Comparison of ENCODE assay signal across 8 mouse cellular contexts in the genomic region with DNA sequence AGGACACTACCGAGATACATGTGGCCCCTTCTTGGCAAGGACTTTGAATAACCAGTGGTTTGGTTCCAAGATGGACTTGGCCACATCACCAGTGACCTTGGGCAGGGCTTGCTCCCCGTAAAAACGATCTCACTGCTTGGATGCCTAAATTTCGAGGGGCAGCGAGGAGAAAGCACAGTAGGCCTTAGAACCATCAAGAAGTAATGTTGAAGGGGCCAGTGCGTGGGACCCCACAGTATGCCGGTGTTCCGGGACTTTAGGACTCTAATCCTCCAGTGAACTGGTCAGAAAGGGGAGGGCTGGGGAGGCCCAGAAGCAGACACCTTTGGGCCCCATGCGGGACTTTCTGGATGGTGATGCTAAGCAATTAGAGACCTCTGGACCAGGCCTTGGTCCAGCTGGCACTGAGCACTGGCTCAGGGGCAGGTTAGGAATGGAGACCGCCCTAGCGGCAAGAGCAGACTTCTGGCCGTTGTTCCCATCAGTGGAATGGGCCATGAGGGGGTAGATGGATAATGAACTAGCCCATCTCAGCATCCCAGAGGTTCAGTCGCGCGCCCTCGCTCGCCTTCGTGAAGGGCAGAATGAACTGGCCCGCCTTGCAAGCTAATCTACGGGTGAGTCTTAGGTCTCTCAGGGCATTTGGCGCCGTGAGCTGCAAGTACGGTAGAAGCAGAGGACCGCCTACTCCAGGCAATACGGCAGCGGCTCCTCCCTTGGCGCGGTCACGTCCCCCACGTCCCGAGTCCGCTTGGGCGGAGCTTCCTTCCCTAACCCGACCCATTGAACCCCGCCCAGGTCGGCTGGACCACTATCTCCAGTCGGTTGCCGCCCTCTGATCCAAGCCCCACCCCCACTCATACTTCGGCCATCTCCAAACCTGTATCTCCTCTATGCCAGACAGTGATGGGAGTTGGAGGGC. TPM values are rescaled to one million over a fixed set of nuclear protein-coding genes. Genes with fewer than 3 reads are reported as not detected.
A peak's percentile ranks its signal among the peaks of the same experiment; 100 is the strongest.
DNase-seq lines count a peak whose midpoint lies in the region; ATAC-seq and TF ChIP-seq lines count a peak whose summit lies in the region.

No protein-coding gene starts in this region.

- H3K27me3 ChIP-seq in G1E (ENCODE audit: insufficient read depth, low read length) = peaks cover 37% of the 10 kb centered on the region
- H3K27me3 ChIP-seq in cerebellum, adult 2 months (ENCODE audit: control insufficient read depth, insufficient read depth, low read length) = no peaks in the 10 kb centered on the region; the same call in 1 of the 2 replicates
- no peaks in the 10 kb centered on the region for H3K27me3 ChIP-seq in lung, embryonic 15.5 days

- no peak for TF ChIP-seq CTCF in G1E (IDR thresholded peaks at IDR 0.05; ENCODE audit: low read depth, low read length)
- TF ChIP-seq CTCF in cerebellum, adult 2 months (IDR thresholded peaks at IDR 0.05; ENCODE audit: borderline replicate concordance, insufficient read depth, low read depth, low read length) = no peak
- no peak for TF ChIP-seq CTCF in olfactory bulb, adult 2 months (IDR thresholded peaks at IDR 0.05; ENCODE audit: insufficient read depth, low read depth, low read length)

- H3K9ac ChIP-seq in lung, embryonic 15.5 days = peak overlapping the region; percentile 35

- H3K9me3 ChIP-seq in G1E (replicated peaks) = 0 out of 2 replicates have a peak, but pooled peaks cover 1% of the 10 kb centered on the region
- no peaks in the 10 kb centered on the region for H3K9me3 ChIP-seq in lung, embryonic 15.5 days

- no peak overlapping the region for H3K27ac ChIP-seq in cerebellum, adult 2 months (ENCODE audit: insufficient read depth, low read length)
- H3K27ac ChIP-seq in lung, embryonic 15.5 days = peak overlapping the region; percentile 43
- H3K27ac ChIP-seq in olfactory bulb, adult 2 months (ENCODE audit: insufficient read depth, low read depth, low read length) = no peak overlapping the region

- peak overlapping the region; percentile 70 for H3K4me3 ChIP-seq in G1E (ENCODE audit: low read depth, low read length)
- H3K4me3 ChIP-seq in cerebellum, adult 2 months (replicated peaks; ENCODE audit: insufficient read depth, low read depth, low read length) = peak overlapping the region; percentile 70
- H3K4me3 ChIP-seq in lung, embryonic 15.5 days = peak overlapping the region; percentile 54
- H3K4me3 ChIP-seq in olfactory bulb, adult 2 months (ENCODE audit: insufficient read depth, low read depth, low read length) = peak overlapping the region; percentile 55

- peak; percentile 47; the same call in 1 of the 2 replicates for TF ChIP-seq POLR2A in cerebellum, adult 2 months (IDR thresholded peaks at IDR 0.05; ENCODE audit: borderline replicate concordance, insufficient read depth, low read length)
- no peak for TF ChIP-seq POLR2A in olfactory bulb, adult 2 months (IDR thresholded peaks at IDR 0.05; ENCODE audit: insufficient read depth, low read depth, low read length)

- peak overlapping the region; percentile 87 for H3K4me2 ChIP-seq in lung, embryonic 15.5 days

- peaks cover 64% of the 10 kb centered on the region for H3K4me1 ChIP-seq in G1E (ENCODE audit: insufficient read depth, low read depth, low read length)
- no peaks in the 10 kb centered on the region for H3K4me1 ChIP-seq in cerebellum, adult 2 months (ENCODE audit: control insufficient read depth, insufficient read depth, low read length)
- H3K4me1 ChIP-seq in lung, embryonic 15.5 days = peaks cover 51% of the 10 kb centered on the region
- peaks cover 27% of the 10 kb centered on the region for H3K4me1 ChIP-seq in olfactory bulb, adult 2 months (ENCODE audit: control insufficient read depth, insufficient read depth, low read length)

- peak; percentile 73 for ATAC-seq in G1E (ENCODE audit: extremely low read depth, insufficient number of reproducible peaks, low FRiP score, poor library complexity, severe bottlenecking)
- ATAC-seq in hematopoietic stem cell, adult 5-6 weeks (replicated peaks in 1 of 2; ENCODE audit: insufficient read depth in 1 of 2, low FRiP score in 2 of 2, low TSS enrichment in 1 of 2, low read depth in 1 of 2, poor library complexity in 2 of 2, severe bottlenecking in 2 of 2) = peak; percentile 74 to 81
- peak; percentile 87 for ATAC-seq in lung, embryonic 15.5 days (ENCODE audit: borderline replicate concordance, extremely low read depth, low FRiP score, low TSS enrichment)

- peaks cover 37% of the 10 kb centered on the region for H3K36me3 ChIP-seq in G1E (replicated peaks)
- no peaks in the 10 kb centered on the region; the same call in 1 of the 2 replicates for H3K36me3 ChIP-seq in lung, embryonic 15.5 days

- 4% methylated on average over 39 of the region's 39 CpGs for WGBS in cerebellum, adult 2 months
- 3% methylated on average over 39 of the region's 39 CpGs for WGBS in lung, embryonic 15.5 days
- WGBS in olfactory bulb, adult 2 months = 10% methylated on average over 39 of the region's 39 CpGs

- DNase-seq in G1E (ENCODE audit: low spot score) = peak; percentile 75
- DNase-seq in cerebellum, adult 2 months = peak; percentile 88 to 93
- peak; percentile 82 for DNase-seq in forelimb bud, embryonic 11.5 days (ENCODE audit: low read depth, low spot score)
- peak; percentile 65 to 72 for DNase-seq in layer of hippocampus, adult 8-10 months (ENCODE audit: low spot score in 2 of 2)
- peak; percentile 57 to 61 for DNase-seq in thymus, adult 18-20 months

RNA-seq across cellular contexts. Expression of gene Slc16a3, which starts 2.3 kb away (rescaled TPM):
- total RNA-seq in G1E (2014; fragmentation: Nextera tagmentation) = 4.3 TPM in 1 of 2 replicates, not detected in the other
- 10.0 and 15.5 TPM in 2 replicates for total RNA-seq in G1E (2017)
- polyA plus RNA-seq in G1E (2012) = 13.1 and 17.4 TPM in 2 replicates
- polyA plus RNA-seq in cerebellum, adult 2 months (2012; rRNA removed) = 1.6 and 1.9 TPM in 2 replicates
- 2.0 and 8.8 TPM in 2 replicates for total RNA-seq in hematopoietic stem cell, adult 5-6 weeks (2017)
- total RNA-seq in layer of hippocampus, adult 8-10 months (2022) = 10 to 100 TPM in 1 of 4 experiments, 1 to 10 TPM in 3; 2.1 to 11.0 (median 7.0) TPM
- 67.1 and 73.0 TPM in 2 replicates for polyA plus RNA-seq in lung, embryonic 15.5 days (2015; fragmentation: Nextera tagmentation; extraction: Ambion mirVana)
- not detected in 2 replicates for polyA plus RNA-seq in olfactory bulb, adult 2 months (2012; ENCODE audit: insufficient read depth, insufficient read length, low replicate concordance, missing spikeins)

RNA-seq across cellular contexts. Expression of gene Ccdc57, which starts 17.9 kb away (rescaled TPM):
- total RNA-seq in G1E (2014; fragmentation: Nextera tagmentation) = 4.2 and 7.0 TPM in 2 replicates
- 2.5 and 2.6 TPM in 2 replicates for total RNA-seq in G1E (2017)
- polyA plus RNA-seq in G1E (2012) = 2.6 and 2.8 TPM in 2 replicates
- polyA plus RNA-seq in cerebellum, adult 2 months (2012; rRNA removed) = 4.4 TPM in 2 replicates
- 9.2 and 10.0 TPM in 2 replicates for total RNA-seq in hematopoietic stem cell, adult 5-6 weeks (2017)
- 10 to 100 TPM in 1 of 4 experiments, 1 to 10 TPM in 3; 9.0 to 10.0 (median 9.5) TPM for total RNA-seq in layer of hippocampus, adult 8-10 months (2022)
- 6.6 and 6.8 TPM in 2 replicates for polyA plus RNA-seq in lung, embryonic 15.5 days (2015; fragmentation: Nextera tagmentation; extraction: Ambion mirVana)
- not detected in 2 replicates for polyA plus RNA-seq in olfactory bulb, adult 2 months (2012; ENCODE audit: insufficient read depth, insufficient read length, low replicate concordance, missing spikeins)

RNA-seq across cellular contexts. Expression of gene Csnk1d, which starts 40.6 kb away (rescaled TPM):
- total RNA-seq in G1E (2014; fragmentation: Nextera tagmentation) = 116 and 146 TPM in 2 replicates
- 61.2 and 73.6 TPM in 2 replicates for total RNA-seq in G1E (2017)
- polyA plus RNA-seq in G1E (2012) = 195 and 227 TPM in 2 replicates
- polyA plus RNA-seq in cerebellum, adult 2 months (2012; rRNA removed) = 110 and 111 TPM in 2 replicates
- total RNA-seq in hematopoietic stem cell, adult 5-6 weeks (2017) = 97.6 and 158 TPM in 2 replicates
- 100 to 1,000 TPM; 120 to 153 (median 134) TPM for total RNA-seq in layer of hippocampus, adult 8-10 months (2022)
- polyA plus RNA-seq in lung, embryonic 15.5 days (2015; fragmentation: Nextera tagmentation; extraction: Ambion mirVana) = 132 and 133 TPM in 2 replicates
- polyA plus RNA-seq in olfactory bulb, adult 2 months (2012; ENCODE audit: insufficient read depth, insufficient read length, low replicate concordance, missing spikeins) = not detected in 2 replicates
